Mouse (Mus musculus): ENCODE results near the gene Pdzd3. TPM values are rescaled to one million over a fixed set of nuclear protein-coding genes. Genes with fewer than 3 reads are reported as not detected.

Pdzd3 gene
- total RNA-seq, 2 experiments from 2014 or later: 0.40 to 0.72 TPM

GRCm38 (mm10) chr9:44253441-44253840 is 2.2 kb upstream of the Pdzd3 start:
- DNase-seq: no peak
- intact Hi-C loops (cut with DNase I): no loop called here

GRCm38 (mm10) chr9:44250445-44250844 is 826 bp downstream of the Pdzd3 start:
- intact Hi-C loops (cut with DNase I): no loop called here
- DNase-seq: no peak

- peak; percentile 53 for DNase-seq
- intact Hi-C loops (cut with DNase I): no loop called here
Measured at GRCm38 (mm10) chr9:44249181-44250146, 1.8 kb downstream of the Pdzd3 start.

GRCm38 (mm10) chr9:44247907-44248306 is 3.4 kb downstream of the Pdzd3 start:
- intact Hi-C loops (cut with DNase I): no loop called here
- no peak for DNase-seq

GRCm38 (mm10) chr9:44243621-44244020 is 7.7 kb downstream of the Pdzd3 start:
- DNase-seq: no peak
- intact Hi-C loops (cut with DNase I): no loop called here

- intact Hi-C loops (cut with DNase I): no loop called here
- DNase-seq: no peak
Measured at GRCm38 (mm10) chr9:44241418-44241817, 9.9 kb downstream of the Pdzd3 start.

- intact Hi-C loops (cut with DNase I): no loop called here
Measured at GRCm38 (mm10) chr9:44240911-44241310, 10.4 kb downstream of the Pdzd3 start.

GRCm38 (mm10) chr9:44240399-44240798 is 10.9 kb downstream of the Pdzd3 start, which contains the start of gene Ccdc153:
Ccdc153 (plus strand) TSS chr9:44240676.
- intact Hi-C loops (cut with DNase I): no loop called here
- no peak for DNase-seq

More at GRCm38 (mm10) chr9:44240911-44241310, 10.4 kb downstream of the Pdzd3 start:
- no peak for DNase-seq

- intact Hi-C loops (cut with DNase I): loop anchor here (10.0 kb wide), 1 partner anchor 255 kb away; no protein-coding TSS in a partner anchor
- peak; percentile 69 for DNase-seq
Measured at GRCm38 (mm10) chr9:44239447-44239846, 11.8 kb downstream of the Pdzd3 start.

GRCm38 (mm10) chr9:44238501-44239190 is 12.6 kb downstream of the Pdzd3 start:
- intact Hi-C loops (cut with DNase I): loop anchor here (10.0 kb wide), 1 partner anchor 254 kb away; no protein-coding TSS in a partner anchor

GRCm38 (mm10) chr9:44237128-44237527 is 14.1 kb downstream of the Pdzd3 start:
- intact Hi-C loops (cut with DNase I): loop anchor here (10.0 kb wide), 1 partner anchor 252 kb away; no protein-coding TSS in a partner anchor
- no peak for DNase-seq

More at GRCm38 (mm10) chr9:44238501-44239190, 12.6 kb downstream of the Pdzd3 start:
- no peak for DNase-seq

GRCm38 (mm10) chr9:44236601-44237000 is 14.7 kb downstream of the Pdzd3 start:
- intact Hi-C loops (cut with DNase I): loop anchor here (10.0 kb wide), 1 partner anchor 252 kb away; no protein-coding TSS in a partner anchor
- DNase-seq: no peak

GRCm38 (mm10) chr9:44234479-44235427 is 16.5 kb downstream of the Pdzd3 start:
- DNase-seq: no peak
- intact Hi-C loops (cut with DNase I): loop anchor here (10.0 kb wide), 1 partner anchor 250 kb away; no protein-coding TSS in a partner anchor

- intact Hi-C loops (cut with DNase I): loop anchor here (10.0 kb wide), 1 partner anchor 249 kb away; no protein-coding TSS in a partner anchor
- DNase-seq: peak; percentile 99
Measured at GRCm38 (mm10) chr9:44233802-44234478, 17.3 kb downstream of the Pdzd3 start, which contains the start of gene Cbl. Cbl (minus strand) TSS chr9:44234049.

GRCm38 (mm10) chr9:44233021-44233801 is 18.1 kb downstream of the Pdzd3 start:
- no peak for DNase-seq
- intact Hi-C loops (cut with DNase I): loop anchor here (10.0 kb wide), 1 partner anchor 248 kb away; no protein-coding TSS in a partner anchor

GRCm38 (mm10) chr9:44231609-44232008 is 19.7 kb downstream of the Pdzd3 start:
- no peak for DNase-seq
- intact Hi-C loops (cut with DNase I): loop anchor here (10.0 kb wide), 1 partner anchor 247 kb away; no protein-coding TSS in a partner anchor

GRCm38 (mm10) chr9:44225993-44226392 is 25.3 kb downstream of the Pdzd3 start:
- DNase-seq: no peak
- intact Hi-C loops (cut with DNase I): no loop called here

GRCm38 (mm10) chr9:44213538-44213937 is 37.7 kb downstream of the Pdzd3 start:
- DNase-seq: no peak
- intact Hi-C loops (cut with DNase I): no loop called here
